Mouse (Mus musculus): Measurements from ENCODE around the gene A830018L16Rik.
"Not testable (repeated sequence)": the region's sequence is repeated elsewhere in the genome, so short reads cannot be mapped to it uniquely, and the experiment has no call there.

The A830018L16Rik gene

DNA sequence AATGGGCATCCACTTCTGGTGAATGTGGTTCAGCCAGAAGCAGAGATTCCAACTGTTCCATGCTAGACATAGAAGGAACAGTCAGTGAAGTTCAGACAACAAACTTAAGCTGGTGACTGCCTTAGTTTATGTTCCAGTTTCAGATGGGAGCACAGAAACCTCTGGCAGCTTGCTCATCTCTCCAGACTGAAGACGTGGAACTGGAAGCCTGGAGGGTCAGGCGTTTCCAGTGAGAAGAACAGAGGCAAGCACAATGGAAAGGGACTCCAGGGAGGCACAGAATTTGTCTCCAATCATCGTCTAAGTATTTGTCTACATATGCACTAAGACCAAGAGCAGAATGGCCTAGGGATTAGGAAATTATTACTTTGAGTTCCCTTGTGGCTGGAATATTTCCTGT lies 576.1 kb downstream of the A830018L16Rik start:
- in situ Hi-C loops (cut with MboI; ENCODE audit: unreplicated experiment in 2 of 2), result no loop called here

DNA sequence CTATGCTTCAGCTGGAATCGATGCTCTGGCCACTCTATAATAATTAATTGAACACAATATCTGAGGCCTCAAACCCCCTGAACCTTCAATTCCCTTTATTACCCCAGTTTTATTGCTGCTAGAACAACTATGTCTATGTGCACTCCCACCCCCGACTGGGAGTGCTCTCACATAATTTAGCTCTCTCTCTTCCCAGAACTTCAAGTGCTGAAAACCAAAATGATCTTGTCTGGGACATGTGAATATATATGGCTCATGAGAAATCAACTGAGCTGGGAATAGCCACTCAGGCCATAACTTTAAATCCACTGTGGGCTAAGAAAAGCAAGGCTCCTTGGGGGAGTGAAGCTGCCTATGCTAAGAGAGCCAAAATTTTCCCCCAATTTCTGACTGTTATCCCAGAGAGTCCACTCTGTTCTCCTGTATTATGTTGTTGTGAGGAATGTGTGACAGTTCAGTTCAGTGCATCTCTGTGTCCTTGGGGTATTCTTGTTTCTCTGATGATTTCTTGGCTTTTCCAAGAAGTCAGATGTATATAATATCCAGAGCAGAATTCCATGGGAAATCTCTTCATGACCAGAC lies 582.5 kb downstream of the A830018L16Rik start:
- in situ Hi-C loops (cut with MboI; ENCODE audit: unreplicated experiment in 2 of 2), result no loop called here

GRCm38 (mm10) chr1:11997574-11997973 lies 583.7 kb downstream of the A830018L16Rik start:
- in situ Hi-C loops (cut with MboI; ENCODE audit: unreplicated experiment in 2 of 2), result no loop called here

- in situ Hi-C loops (cut with MboI; ENCODE audit: unreplicated experiment in 2 of 2), result no loop called here
Measured at GRCm38 (mm10) chr1:12000557-12000956, 586.7 kb downstream of the A830018L16Rik start.

DNA sequence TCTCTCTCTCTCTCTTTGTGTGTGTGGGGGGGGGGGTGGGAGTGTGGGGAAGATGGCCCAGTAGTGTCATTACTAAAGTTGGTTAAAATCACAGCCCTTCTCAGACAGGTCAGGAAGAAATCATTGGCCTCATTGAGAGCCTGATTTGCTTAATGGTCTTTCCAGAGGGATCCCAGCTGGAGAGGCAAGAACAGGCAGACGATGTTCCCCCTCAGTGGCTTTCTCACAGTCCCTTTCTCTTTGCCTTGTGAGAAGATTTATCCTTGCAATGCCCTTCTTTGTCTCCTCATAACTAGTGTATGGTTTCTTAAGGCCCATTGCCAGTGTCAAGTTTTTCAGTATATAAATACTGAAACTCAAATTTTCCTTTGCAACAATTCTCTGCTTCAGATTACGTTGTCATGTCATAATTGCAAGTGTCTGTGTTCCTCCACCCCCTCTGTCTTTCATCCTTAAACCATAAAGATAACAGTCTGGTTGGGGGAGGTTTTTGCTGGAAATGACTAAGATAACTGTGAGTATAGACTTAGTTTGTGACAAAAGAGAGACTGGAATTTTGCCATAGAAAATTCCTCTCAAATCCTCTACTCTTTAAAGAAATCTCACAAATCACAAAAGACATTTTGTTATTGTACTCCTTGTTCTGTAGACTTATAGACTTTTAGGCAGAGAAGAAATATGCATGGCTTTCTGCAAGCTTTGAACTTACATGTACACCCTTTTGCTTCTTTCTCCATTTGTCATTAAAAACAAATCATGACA lies 595.1 kb downstream of the A830018L16Rik start:
- in situ Hi-C loops (cut with MboI; ENCODE audit: unreplicated experiment in 2 of 2), result no loop called here

DNA sequence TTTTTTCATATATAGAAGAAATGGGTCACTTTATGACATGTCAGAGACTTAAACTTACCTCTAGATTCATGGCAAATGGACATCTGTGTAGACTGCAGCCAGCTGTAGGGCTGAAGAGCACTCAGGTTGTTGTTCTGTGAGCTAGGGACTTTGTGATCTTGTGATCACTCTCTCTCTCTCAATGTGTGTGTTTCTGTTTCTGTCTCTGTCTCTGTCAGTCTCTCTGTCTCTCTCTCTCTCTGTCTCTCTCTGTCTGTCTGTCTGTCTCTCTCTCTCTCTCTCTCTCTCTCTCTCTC lies 595.6 kb downstream of the A830018L16Rik start:
- in situ Hi-C loops (cut with MboI; ENCODE audit: unreplicated experiment in 2 of 2), result no loop called here

- in situ Hi-C loops (cut with MboI; ENCODE audit: unreplicated experiment in 2 of 2), result no loop called here
Measured at GRCm38 (mm10) chr1:12010607-12011006, 596.7 kb downstream of the A830018L16Rik start.

DNA sequence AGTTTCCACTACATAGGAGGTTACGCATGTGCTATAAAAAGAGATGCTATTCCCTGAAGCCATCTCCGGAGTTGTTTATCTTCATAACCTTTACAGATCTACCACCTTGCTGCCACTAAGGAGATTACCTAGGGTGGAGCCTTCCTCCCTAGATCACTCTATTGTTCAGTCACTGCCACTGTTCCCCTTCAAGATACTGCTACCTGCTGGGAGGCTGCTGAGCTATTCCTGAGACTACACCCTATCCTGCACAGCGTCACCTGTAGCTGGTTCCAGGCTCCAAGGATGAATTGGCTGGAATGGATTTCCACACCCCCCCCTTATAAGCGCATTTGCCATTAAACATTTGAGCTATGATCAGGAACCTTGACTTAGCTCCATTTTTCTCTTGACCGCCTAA lies 606.7 kb downstream of the A830018L16Rik start:
- in situ Hi-C loops (cut with MboI; ENCODE audit: unreplicated experiment in 2 of 2), result not testable (repeated sequence)
